Mouse (Mus musculus): ENCODE measurements around the gene Cspg4.

The Cspg4 gene

GRCm38 (mm10) chr9:56865673-56866400 lies 1.0 kb downstream of the Cspg4 start:
- no peak for DNase-seq

GRCm38 (mm10) chr9:56866430-56866829 lies 1.6 kb downstream of the Cspg4 start:
- DNase-seq: no peak

DNA sequence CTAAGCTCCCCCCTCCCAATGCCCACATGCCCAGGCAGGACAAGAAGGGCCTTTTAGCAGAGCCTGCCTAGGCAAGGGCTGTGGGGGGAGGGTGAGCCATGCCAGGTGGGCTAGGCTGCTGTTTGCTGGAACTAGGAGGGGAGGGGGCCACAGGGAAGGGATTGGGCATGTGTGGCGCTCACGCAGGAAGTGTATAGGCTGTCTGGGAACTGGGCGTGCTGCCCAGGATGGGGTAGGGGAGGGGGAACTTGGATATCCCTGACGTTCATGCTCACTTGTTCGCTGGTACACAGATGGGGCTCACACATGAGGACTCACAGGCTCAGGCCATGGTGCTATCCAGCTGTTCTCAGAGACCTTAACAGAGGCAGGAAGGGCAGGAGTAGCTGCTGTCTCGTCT lies 3.5 kb downstream of the Cspg4 start:
- DNase-seq: no peak

GRCm38 (mm10) chr9:56869552-56869951 lies 4.7 kb downstream of the Cspg4 start:
- DNase-seq: no peak

GRCm38 (mm10) chr9:56870778-56871177 lies 5.9 kb downstream of the Cspg4 start:
- no peak for DNase-seq

GRCm38 (mm10) chr9:56871191-56871590 lies 6.4 kb downstream of the Cspg4 start:
- DNase-seq: no peak

- no peak for DNase-seq
Observed at GRCm38 (mm10) chr9:56872105-56872903, 7.5 kb downstream of the Cspg4 start.

GRCm38 (mm10) chr9:56873097-56873496 lies 8.3 kb downstream of the Cspg4 start:
- no peak for DNase-seq

DNA sequence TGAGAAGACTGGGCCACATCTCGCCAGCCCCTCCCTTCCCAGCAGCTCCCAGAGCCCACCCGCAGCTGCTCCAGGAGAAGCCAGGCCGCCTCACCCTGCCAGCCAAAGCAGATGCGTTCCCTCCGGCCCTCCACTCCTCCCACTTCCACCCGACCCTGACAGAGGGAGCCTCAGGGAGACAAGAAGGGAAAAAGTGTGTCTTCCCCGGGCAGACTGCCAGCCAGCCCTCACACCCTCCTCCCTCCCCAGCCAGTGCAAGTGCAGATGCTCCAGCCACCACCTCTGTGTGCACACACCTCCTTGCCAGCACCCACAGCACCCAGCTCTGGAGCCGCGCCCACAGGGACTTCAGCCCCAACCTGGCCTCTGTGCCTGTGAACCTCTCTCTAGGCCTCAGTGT lies 12.0 kb downstream of the Cspg4 start:
- no peak for DNase-seq

DNA sequence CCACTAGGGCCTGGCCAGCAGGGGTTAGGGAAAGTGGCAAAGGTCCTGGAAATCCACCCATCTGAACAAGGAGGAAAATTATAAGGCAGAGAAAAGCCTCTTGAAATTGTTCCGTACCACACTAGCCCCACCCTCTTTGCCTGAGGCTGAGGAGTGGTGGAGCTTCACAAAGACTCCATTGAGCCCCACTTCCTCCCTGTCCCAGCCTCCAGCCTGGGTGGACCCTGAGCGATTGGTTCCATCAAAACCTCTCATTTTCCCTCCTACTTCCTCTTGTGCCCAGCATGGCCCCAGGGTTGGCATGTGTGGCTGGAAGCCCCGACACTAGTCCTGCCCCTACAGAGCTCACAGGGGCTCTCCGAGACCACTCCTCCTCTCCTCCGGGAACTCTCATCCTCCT lies 12.5 kb downstream of the Cspg4 start:
- DNase-seq: no peak

- no peak for DNase-seq
Observed at GRCm38 (mm10) chr9:56880790-56881189, 16.0 kb downstream of the Cspg4 start.

DNA sequence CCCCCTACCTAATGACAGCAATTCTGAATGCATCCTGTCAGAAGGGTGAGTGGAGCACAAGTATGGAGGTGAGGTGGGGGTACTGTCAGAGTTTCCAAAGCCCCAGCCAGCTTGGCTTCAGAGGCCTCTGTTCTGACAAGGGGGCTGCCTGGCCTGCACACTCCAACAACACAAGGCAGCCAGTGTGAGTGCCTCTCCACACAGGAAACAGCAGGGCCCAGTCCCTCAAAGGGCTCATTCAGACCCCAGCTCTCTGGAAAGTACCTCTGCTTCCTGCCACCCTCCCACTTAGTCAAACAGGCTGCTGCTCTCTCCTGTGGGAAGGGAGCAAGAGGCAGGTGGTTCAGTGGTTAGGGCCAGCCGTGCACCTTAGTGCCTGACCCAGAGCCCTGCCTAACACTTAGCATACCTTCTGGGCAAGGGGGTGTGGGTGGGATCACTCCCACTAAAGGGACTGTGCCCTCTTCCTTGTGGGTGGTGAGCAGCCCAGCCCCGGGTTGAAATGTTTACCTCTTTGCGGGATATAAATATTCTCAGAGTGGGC lies 16.8 kb downstream of the Cspg4 start:
- no peak for DNase-seq

GRCm38 (mm10) chr9:56882283-56882682 lies 17.4 kb downstream of the Cspg4 start:
- no peak for DNase-seq

DNA sequence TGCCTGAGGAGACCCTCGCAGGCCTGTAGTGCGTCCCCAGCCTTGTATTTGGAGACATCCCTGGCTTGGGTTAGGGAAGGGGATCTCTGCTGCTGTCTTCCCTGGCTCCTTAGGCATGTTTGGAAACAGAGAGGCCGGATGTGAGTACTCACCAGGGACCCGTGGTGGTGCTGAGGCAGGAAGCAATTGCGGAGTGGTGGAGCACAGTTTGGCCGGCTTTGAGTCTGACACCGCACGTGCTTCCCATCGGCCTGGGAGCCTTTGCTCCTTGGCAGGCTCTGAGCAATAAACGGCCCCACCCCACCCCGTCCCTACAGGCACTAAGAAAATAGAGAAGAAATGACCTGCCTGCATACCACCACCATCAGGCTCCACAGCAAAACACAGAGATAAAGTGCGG lies 18.0 kb downstream of the Cspg4 start:
- no peak for DNase-seq

DNA sequence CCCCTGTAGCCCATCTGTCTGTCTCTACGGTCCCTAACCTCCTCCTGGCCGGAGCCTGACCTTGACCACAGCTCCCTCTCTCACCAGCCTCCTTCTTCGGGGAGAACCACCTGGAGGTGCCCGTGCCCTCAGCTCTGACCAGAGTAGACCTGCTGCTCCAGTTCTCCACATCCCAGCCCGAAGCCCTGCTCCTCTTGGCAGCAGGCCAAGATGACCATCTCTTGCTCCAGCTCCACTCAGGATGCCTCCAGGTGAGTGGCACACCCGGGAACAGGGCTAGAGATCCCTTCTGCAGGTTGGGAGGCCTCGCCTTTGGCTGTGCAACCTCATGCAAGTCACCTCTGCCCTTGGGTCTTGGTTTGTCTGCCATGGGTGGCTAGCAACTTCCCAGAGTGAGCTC lies 18.6 kb downstream of the Cspg4 start:
- DNase-seq: no peak

DNA sequence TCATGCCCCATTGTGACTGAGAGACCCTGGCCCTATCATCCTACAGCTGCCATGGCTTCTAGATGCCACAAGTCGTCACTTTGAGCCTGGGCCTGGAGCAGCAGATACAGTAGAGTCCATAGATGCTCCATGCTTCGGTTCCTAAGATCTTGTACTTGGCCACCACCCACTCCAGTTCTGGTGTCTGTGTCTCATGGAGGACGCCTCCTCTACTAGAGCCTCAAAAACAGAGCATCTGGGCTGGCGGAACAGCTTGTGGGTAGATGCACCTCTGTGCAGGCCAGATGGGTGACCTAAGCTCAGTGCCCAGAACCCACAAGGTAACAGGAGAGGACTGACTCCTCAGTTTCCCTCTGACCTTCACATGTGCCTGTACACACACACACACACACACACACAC lies 19.5 kb downstream of the Cspg4 start:
- no peak for DNase-seq

GRCm38 (mm10) chr9:56886113-56886512 lies 21.3 kb downstream of the Cspg4 start:
- no peak for DNase-seq

DNA sequence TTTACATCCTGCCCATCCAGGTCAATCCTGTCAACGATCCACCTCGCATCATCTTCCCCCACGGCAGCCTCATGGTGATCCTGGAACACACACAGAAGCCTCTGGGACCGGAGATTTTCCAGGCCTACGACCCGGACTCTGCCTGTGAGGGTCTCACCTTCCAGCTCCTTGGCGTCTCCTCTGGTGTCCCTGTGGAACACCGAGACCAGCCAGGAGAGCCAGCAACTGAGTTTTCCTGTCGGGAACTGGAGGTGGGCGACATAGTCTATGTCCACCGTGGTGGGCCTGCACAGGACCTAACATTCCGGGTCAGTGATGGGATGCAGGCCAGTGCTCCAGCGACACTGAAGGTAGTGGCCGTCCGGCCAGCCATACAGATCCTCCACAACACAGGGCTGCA lies 21.8 kb downstream of the Cspg4 start:
- no peak for DNase-seq

- DNase-seq: no peak
Observed at GRCm38 (mm10) chr9:56887581-56887980, 22.7 kb downstream of the Cspg4 start.

- DNase-seq: peak in 1 of 2 experiments; percentile 19
Observed at GRCm38 (mm10) chr9:56889817-56890216, 25.0 kb downstream of the Cspg4 start.

- no peak for DNase-seq
Observed at GRCm38 (mm10) chr9:56890522-56891250, 25.9 kb downstream of the Cspg4 start.

- DNase-seq: peak in 1 of 2 experiments; percentile 25
Observed at GRCm38 (mm10) chr9:56891517-56892011, 26.7 kb downstream of the Cspg4 start.

- no peak for DNase-seq
Observed at GRCm38 (mm10) chr9:56892111-56892510, 27.3 kb downstream of the Cspg4 start.

All from thymus, adult 18-20 months (tissue).